Mouse (Mus musculus) heart, postnatal 25 days (tissue): ENCODE results near the gene Gm48552. TPM values are rescaled to one million over a fixed set of nuclear protein-coding genes. Genes with fewer than 3 reads are reported as not detected.

Experiments
- DNase-seq: peaks from one replicate; pipeline ENCODE4 v3.0.0; 2022; ENCODE audit warnings: low spot score
- intact Hi-C: fragments of 180-260 bp; cut with DNase I; formaldehyde crosslinking; loops from one replicate; pipeline ENCODE4 v1.15.1; 2025
- total RNA-seq, 2 experiments: library from RNA; stranded (reverse); gene quantifications; 2 replicates each; pipeline ENCODE4 v1.2.3; 2021

Gene Gm48552
- total RNA-seq, 2 experiments from 2014 or later = 0.70 TPM; not detected in 1

DNA sequence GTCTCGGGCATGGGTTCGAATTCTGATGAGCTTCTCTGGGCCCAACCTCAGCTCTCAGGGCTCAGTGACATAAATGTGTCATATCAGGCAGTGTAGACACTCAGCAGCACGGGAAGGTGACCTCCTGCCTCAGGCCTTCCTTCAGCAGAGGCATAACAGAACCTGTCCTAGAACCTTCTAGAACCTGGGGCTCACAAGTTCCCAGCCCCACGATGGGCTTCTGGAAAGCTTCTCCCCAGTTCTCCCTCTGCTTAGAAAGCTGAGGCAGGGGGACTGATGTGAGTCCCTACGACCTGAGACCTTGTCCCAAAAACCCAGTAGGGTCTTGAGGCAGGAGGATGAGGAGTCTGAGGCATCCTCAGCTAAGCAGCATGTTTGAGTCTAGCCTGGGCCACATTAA, 26.3 kb downstream of the Gm48552 start:
- DNase-seq = no peak
- intact Hi-C loops = no loop called here

DNA sequence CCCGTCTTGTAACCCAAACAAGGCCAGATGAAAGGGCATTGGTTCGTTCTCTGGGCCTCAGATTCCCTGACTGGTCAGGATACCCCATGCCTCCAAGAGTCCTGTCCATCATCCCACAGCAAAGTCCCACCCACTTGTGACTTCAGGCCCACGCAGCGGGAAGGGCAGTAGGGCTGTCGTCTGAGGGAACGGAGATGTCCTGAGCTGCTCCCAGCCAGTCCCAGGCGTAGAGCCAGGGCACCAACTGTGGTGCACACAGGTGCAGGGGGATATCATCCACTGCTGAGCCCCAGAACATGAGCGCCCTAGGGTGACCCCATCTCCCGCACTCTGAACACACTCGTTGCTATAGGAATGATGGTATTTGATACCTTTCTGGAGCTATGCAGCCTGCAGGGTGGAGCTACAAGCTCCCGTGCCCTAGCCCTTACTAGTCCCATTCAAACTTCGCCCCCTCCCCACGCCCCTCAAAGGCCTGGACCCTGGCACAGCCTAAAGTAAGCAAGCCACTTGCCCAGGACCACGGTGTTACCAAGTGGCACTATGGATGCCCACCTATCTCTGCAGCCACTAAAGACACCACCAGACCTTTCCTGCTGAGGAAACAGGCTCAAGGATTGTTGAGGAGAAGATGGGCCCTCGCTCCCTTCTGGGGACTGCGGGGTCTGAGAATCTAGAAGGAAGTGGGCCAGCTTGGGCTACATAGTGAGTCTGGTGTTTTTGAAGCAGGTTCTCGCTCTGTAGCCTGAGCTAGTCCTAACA, 26.9 kb downstream of the Gm48552 start:
- intact Hi-C loops = no loop called here
- DNase-seq = no peak

DNA sequence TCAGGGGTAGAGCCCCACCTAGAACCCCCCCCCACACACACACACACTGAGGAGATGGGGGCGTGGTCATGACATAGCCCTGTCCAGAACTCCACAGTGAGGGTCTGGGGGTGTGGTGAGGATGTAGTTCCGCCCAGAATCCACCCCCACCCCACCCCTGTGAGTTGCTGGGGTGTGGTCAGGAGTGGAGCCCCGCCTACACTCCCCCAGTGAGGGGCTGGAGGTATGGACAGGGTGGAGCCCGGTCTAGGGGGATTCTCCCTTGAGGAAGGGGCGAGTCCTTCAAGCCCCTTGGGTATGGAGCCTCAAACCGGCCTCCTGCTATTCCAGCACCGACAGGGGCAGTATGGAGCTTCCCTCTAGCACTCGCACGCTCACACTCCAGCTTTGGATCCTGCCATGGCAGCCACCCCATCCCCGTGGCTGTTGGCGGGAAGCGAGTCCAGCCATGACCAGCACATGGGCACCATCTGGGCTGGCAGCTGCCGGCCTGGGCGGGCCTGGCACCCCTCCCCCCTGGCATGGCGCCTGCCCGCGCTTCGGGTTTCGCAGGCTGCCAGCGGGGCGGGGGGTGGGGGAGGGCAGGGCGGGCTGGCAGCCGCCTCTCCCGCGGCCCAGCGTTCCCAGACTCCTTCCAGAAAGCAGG, 27.9 kb downstream of the Gm48552 start:
- peak; percentile 83 for DNase-seq
- intact Hi-C loops = no loop called here

DNA sequence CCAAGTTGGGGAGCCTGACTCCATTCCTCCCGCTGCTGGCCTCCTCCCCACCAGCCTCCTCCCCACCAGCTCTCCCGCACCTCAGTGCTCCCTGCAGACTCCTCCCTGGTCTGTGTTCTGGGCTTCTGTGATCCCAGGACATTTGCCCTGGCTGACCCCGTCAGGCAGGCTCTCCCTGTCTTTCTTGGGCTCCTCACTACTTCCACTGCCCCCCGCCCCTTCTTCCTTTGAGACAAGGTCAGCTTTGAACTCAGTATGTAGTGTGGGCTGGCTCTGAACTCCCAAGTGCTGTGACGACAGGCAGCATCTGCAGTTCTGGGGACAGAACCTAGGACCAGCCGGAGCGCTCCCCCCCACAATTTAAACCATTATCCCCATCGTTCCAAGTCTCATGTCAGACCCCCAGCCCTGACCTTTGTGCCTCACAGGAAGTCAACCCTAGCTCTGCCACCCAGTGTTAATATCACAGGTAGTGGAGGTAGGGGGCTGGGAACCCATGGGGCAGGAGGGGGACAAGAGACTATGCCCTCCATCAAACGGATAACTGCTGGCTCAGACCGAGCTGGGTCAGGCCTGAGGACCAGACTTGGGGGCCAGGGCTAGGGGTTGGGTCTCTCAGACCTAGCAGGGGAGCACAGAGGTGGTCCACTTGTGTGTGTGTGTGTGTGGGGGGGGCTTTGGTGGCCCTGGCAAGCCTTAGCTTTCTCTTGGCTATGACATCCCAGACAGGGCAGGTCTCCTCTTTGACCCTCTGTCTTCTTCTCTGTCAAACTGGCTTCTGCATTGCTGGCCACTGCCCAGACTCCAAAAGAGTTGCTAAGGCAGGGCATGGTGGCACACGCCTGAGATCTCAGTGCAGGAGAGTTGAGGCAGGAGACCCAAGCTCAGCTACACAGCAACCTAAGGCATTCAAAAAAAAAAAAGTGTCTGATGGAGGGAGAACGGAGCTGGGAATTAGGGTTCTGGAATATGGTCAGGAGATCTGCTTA, 28.7 kb downstream of the Gm48552 start:
- DNase-seq = no peak
- intact Hi-C loops = no loop called here

DNA sequence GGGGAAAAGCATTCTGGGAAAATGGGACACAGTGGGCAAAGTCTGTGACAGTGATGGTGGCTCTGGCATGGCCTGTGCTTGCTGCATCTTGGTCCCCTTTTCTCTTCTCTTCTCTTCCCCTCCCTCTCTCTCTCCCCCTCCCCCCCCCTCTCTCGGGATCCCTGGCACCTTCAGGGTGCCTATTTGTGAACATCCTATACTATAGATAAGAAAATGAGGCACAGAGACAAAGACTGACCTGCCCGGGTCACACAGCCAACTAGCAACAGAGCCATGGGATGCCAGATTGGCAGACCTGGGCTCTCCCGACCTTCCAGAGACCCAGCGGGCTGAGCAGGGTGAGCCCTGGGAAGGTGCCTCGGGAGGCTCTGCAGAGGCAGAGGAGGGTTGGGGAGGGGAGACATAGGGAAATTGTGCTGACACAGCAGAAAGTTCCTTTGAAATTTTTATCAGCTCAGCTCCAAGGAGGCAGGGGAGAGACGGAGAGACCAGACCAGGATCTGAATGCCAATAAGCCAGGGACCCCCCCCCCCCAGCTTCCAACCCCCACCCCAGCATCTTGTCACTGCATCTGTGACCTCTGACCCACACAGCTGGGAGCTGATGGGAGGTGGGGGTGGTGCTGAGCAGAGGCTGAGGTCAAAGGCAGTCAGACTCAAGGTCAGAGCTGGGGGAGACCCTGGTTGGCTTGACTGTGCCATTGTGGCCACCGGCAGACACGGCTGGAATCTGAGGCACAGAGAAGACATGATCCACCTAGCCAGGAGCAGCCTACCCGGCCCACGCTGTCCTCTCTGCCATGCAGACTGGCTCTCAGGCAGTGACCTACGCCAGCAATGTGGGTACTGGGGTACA, 29.6 kb downstream of the Gm48552 start:
- intact Hi-C loops = no loop called here
- no peak for DNase-seq

DNA sequence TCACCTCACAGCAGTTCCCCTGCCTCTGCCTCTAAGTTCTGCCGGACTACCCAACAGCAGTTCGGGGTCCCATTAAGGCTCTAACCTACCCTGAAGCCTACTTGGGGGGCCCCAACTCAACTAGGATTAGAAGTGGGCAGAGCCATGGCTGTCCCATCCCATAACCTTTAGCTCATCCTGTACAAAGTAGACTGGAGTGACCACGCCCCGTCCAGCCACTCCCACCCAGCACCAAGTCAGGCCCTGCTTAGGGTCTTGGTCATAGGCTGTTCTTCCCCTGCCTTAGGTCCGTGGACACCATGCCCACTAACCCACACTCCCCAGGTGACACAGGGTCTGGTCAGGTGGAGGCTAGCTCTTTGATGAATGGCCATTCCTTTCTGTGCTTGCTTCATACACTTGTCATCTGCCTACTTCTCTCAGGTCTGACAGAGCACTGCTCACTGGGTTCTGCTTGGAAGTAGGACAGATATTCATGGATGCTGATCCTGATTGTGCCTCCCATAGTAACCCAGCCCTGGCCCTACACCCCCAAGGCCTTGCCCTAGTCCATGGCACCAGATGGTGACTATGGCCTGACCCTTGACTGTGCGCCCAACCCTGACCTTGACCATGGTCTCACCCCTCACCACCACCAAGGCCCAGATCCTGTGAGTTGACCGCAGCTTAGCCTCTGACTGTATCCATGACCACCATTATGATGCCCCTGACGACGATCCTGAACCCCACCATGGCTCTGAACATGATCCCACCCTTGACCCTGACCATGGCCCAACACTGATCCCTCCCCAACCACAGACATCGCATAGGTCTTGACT, 30.5 kb downstream of the Gm48552 start:
- DNase-seq = peak; percentile 1
- intact Hi-C loops = no loop called here

DNA sequence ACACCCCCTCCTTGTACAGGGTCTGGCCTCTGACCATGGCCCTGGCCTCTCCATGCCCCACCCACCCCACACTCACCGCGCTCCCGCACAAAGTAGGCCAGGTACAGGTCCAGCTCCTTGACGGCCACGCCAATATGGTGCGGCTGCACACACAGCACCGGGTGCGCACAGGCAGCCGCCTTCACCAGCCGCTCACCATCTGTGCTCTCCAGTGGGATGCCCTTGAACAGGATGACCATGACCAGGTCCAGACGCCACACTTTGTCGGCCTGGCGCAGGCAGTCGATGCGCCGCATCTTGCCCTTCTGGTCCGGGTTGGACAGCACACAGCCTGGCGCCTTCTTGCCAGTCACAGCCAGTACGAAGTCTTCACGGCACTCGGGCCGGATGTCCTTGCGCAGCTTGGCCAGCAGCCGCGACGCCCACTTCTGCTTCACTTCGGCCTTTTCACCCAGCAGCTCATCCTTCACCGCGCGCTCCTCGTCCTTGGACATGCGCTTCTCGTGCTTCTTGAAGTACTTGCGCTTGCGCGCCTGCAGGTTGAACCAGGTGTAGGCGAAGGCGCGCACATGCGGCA, 31.5 kb downstream of the Gm48552 start:
- peak; percentile 1 for DNase-seq
- intact Hi-C loops = no loop called here

DNA sequence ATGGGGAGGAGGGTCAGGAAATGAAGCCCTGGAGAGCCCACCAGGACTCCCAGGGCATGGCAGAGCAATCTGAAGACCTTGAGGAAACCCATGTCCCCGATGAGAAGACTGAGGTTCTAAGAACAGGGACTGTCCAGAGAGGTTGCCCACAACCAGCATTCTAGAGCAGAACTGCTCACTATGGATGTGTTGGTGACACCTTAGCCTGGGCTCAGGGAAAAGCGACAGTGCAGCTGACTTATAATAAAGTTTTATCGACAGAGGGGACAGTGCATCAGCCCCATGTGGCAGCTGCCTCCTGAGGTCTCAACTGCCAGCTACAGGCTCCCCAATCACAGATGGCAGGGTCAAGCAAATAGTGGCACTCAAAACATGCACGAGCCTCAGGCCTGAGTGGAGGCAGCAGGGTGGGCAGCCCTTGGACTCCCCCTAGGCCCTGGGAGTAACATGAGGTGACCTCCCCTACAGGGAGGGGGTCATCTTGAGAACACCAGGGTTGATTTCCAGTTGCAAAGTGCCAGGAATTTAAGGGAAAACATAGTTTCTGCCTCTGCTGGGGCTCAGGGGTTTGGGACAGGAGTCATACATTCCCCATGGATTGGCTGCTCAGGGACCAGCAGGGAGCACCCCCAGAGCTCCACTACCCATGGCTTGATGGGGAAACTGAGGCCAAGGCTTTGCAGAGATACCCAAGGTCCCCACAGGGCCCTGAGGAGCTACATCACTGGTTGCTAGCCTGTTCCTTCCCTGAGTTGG, 32.4 kb downstream of the Gm48552 start:
- DNase-seq = peak; percentile 1

DNA sequence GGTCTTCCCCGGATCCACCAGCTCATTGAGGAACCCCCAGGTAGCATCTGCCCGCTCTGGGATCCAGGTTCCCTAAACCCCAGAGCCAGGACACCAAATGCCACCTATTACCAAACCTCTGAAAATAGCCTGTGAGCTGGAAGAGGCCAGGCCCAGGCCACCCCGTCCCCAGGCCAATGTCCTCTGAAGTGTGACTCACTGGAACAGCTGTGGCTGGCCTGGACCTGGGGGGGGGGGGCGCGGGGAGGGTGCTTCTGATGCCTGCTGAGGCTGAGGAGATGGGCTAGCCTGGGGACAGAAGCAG, 32.9 kb downstream of the Gm48552 start:
- peak; percentile 23 for DNase-seq
- intact Hi-C loops = no loop called here

More for the DNA sequence above, 32.4 kb downstream of the Gm48552 start:
- intact Hi-C loops = no loop called here

DNA sequence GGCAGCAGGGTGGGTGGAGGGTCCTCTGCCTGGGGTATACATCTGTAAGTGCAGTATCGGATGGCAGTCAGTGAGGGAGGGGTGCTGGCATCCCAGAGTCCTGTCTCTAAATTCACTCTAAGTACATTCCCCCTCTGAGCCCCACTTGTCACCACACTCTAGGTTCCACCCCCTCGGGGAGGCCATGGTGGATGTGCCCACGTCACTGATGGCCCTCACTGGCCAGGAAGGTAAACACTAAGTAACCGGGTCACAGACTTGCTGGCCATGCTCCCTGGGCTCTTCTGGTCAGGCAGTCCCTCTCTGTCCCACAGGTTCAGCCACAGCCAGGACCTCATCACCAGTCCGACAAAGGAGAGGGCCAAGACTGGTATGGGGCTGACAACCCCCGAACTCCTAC, 33.4 kb downstream of the Gm48552 start:
- intact Hi-C loops = no loop called here
- peak; percentile 6 for DNase-seq

DNA sequence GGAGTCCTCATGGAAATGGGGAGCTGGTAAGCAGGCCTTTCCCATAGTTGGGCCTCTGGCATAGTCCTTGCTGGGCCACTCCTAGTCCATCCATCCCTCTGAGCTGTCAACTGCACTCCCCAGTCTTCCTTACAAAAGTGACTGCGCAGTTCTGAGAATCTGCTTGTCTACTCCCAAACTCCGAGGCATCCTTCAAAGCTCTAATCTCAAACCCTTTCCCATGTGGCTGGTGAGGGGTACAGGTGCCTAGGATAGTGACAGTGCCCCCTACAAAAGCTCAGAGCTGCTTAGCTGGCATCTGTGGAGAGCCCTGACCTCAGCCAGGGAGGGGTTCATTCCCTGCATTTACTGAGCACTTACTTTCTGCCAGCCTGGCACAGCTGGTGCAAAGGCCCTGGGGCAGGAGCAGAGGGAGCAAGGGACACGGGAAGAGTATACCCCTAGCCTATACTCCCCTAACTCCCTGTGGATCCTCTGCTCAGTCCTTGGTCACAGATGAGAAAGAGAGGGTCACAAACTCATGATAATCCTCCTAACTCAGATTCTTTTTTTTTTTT, 33.9 kb downstream of the Gm48552 start:
- no peak for DNase-seq
- intact Hi-C loops = no loop called here

DNA sequence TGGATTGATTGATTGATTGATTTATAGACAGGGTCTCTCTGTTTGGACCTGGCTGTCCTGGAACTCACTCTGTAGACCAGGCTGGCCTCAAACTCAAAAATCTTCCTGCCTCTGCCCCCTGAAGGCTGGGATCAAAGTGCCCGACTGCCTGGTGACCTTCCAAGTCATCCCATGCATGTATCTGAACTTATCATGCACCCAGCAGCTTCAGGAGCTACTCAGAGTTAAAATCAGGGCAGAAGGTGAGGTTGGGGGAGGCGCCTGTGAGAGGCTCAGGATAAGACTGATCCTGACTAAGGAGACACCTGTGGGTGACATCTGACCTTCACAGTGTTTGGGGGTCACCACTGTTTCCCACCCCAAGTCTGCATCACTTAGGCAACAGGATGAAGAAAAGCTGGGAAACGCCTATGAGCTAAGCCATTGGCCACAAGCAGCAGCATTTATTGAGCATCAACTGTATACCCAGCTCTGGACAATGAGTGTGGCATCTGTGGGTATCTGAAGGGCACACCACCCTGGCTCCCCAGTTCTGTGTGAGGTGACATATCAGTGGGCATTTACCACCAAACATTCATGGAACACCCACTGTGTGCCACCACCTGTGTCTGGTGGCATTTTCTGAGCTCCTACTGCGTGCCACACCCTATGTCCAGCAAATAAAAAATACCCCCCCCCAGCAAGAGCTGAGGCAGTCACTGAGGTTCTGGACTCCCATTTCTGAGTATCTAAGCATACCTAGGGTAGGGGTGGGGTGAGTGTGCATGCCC, 34.9 kb downstream of the Gm48552 start:
- intact Hi-C loops = no loop called here
- DNase-seq = no peak

DNA sequence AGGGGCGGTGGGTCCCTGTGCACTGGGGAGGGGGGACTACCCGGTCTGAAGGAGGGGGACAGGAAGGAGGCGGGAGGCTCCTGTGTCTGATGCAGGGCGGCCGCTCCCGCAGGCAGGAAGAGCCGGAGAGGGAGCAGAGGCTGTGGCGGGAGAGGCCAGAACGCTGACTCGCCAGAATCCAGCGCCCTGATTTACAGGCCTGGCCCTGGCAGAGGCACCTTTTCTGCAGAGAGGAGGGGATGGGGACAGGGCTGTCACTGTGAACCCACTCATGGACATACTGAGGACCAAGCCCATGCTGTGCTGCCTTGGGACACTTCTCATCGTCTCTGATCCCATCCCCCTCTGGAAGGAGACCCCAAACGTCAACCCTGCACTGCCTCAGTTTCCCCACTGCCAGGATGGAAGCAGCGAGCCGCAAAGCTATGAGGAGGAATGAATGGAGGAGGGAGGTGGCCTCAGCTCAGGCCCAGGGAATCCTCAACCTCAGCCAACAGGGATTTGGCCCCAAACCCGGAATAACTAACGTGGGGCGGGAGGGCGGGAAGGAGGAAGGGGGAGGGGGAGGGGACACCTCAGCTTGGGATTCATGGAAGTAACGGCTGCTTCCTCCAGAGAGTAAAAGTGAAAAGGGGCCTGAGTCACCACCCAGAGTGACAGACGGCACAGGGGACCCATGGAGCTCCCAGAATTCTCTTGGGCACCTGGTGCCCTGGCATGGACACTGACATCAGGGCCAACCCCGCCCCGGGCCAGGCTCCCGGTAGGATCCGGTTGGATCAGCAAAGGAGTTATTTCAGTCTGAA, 35.6 kb downstream of the Gm48552 start:
- DNase-seq = peak; percentile 53
- intact Hi-C loops = no loop called here

DNA sequence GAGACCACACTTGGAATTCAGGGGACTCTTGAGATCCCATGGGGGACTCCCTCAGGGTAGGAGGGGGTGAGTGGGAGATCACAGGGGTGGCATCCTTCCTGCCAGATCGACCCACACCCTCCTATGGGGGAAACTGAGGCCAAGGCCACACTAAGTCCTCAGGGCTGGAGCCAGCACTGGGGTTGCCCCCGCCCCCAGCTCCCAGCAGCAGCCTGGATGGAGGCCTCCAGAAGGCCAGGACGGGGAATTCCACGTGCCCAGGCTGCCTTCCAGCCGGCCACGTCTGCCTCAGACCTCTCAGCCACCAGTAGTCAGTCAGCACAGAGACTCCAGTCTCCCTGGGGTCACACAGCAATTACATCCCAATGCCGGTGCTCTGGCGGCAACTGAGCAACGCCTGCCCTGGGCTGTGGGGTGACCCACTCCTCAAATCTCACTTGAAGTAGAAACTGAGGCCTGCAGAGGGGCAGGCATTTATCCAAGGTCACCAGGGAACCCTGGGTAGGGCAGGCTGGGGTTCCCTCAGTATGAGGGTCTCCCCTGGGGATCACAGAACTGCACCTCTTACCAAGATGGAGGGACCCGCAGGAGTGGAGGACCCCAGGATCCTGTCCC, 36.5 kb downstream of the Gm48552 start:
- peak; percentile 43 for DNase-seq
- intact Hi-C loops = no loop called here

DNA sequence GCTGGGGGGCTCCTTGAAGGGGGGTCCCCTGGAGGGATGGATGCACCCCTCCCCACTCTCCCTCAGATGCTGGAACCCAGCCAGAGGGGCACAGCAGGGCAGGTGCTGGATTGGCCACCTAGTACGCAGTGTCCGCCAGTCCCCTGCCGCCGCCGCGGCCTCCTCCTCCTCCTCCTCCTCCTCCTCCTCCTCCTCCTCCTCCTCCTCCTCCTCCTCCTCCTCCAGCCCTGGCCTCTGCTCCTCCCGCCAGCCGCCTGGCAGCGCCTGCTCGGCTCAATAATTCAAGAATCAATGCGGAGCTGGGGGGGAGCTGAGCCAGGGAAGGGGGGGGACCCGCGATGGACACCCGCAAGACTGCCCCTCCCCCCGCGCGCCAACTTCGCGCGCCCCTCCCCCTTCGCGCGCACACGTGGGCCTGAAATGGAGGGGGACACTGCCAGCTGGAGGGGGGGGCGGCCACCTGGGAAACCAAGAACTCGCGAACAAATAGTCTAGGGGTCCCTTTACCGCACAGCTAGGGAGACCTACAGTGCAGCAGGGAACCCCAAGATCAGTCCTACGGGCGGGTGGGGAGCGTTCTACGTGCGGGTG, 37.4 kb downstream of the Gm48552 start:
- DNase-seq = peak; percentile 1
- intact Hi-C loops = no loop called here
